In the genomic region with DNA sequence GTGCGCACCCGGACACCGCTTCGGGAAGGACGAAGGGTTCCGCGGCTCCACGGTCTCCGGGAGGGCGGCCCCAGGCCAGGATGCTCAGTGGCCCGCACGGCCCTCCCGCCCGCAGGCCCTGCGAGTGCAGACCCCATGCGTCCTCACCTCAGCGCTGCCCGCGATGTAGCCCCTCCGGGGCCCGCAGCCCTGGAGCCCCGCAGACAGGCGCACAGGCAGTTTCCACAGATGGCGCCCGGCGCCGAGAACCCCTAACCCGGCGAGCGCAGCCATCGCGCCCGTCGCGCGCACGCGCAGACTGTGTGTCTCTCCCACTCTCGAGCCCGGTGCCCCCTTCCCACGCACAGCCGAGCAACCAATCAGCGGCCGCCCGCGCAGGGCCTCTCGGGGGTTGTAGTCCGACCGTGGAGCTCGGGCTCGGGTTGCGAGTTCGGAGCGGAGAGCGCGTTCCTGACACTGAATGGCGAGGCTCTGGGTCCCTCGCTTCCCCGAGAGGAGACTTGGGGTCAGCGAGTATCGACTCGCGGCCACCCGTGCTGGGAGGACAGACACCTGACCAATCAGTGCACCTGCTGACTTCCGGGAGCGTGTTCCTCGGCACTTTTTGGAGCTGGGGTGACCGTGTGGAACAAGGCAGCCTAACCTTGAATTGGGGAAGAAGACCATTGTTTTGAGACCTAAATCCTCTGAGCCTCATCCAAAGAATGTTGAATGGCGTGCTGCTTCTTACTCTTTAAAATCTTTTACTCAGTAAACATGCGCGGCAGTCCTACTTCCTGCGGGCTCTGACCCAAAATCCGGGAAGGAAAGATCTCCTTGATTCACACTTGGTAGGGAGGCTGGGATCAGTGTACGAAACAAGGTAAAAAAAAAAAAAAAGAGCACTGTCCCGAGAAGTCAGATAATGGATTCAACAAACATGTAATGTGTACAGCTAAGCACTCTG, we compare ENCODE assay signal across 1 mouse cellular context.
TF ChIP-seq lines count a peak whose summit lies in the region.

Hdhd5 (minus strand) TSS at position 300 of the 946 bp plus-strand sequence.

TF ChIP-seq in CH12.LX, 34 proteins besides CTCF, POLR2A, EP300 and RAD21 (continued from another document):
- TF ChIP-seq ZKSCAN1 (IDR thresholded peaks at IDR 0.05; ENCODE audit: borderline replicate concordance, low read depth, low read length) (no peak), MAFK (IDR thresholded peaks at IDR 0.05; ENCODE audit: insufficient replicate concordance, low read length) (no peak), CHD2 (IDR thresholded peaks at IDR 0.05; ENCODE audit: low read length) (no peak; the same call in 1 of the 2 replicates), MXI1 (IDR thresholded peaks at IDR 0.05; ENCODE audit: low read depth, low read length) (peak; percentile 70), ETS1 (conservative IDR thresholded peaks at IDR 0.05; ENCODE audit: low read depth, low read length) (no peak), KAT2A (IDR thresholded peaks at IDR 0.05; ENCODE audit: insufficient replicate concordance, low read length) (peak; percentile 72; the same call in 1 of the 2 replicates), UBTF (IDR thresholded peaks at IDR 0.05; ENCODE audit: low read depth, low read length) (peak; percentile 64; the same call in 1 of the 2 replicates), E2F4 (IDR thresholded peaks at IDR 0.05; ENCODE audit: insufficient replicate concordance, low read depth, low read length) (no peak), GABPA (IDR thresholded peaks at IDR 0.05; ENCODE audit: insufficient replicate concordance, low read depth, low read length) (no peak), MEF2A (IDR thresholded peaks at IDR 0.05; ENCODE audit: borderline replicate concordance, low read depth, low read length) (peak; percentile 30; the same call in 1 of the 2 replicates), ZNF384 (IDR thresholded peaks at IDR 0.05; ENCODE audit: low read depth, low read length) (no peak), NELFE (IDR thresholded peaks at IDR 0.05; ENCODE audit: low read depth, low read length) (peak; percentile 82), ZC3H11A (IDR thresholded peaks at IDR 0.05; ENCODE audit: low read depth, low read length) (no peak), RCOR1 (conservative IDR thresholded peaks at IDR 0.05; ENCODE audit: low read depth, low read length) (no peak), SMC3 (IDR thresholded peaks at IDR 0.05; ENCODE audit: low read depth, low read length) (no peak), NRF1 (IDR thresholded peaks at IDR 0.05; ENCODE audit: low read depth, low read length) (peak; percentile 92), TBP (conservative IDR thresholded peaks at IDR 0.05; ENCODE audit: low read depth, low read length) (no peak), TCF12 (IDR thresholded peaks at IDR 0.05; ENCODE audit: low read depth, low read length) (peak; percentile 76; the same call in 1 of the 2 replicates), USF1 (IDR thresholded peaks at IDR 0.05; ENCODE audit: low read depth, low read length) (no peak), MAZ (IDR thresholded peaks at IDR 0.05; ENCODE audit: low read depth, low read length) (peak; percentile 82; the same call in 1 of the 2 replicates), JUND (conservative IDR thresholded peaks at IDR 0.05; ENCODE audit: low read depth, low read length) (no peak), CHD1 (IDR thresholded peaks at IDR 0.05; ENCODE audit: low read depth, low read length) (no peak; the same call in 1 of the 2 replicates), MYC (IDR thresholded peaks at IDR 0.05; ENCODE audit: low read depth, low read length) (0 out of 2 replicates have a peak, but pooled peaks have one; percentile 15), POLR2AphosphoS2 (IDR thresholded peaks at IDR 0.05; ENCODE audit: low read depth, low read length) (peak; percentile 30; the same call in 1 of the 2 replicates), IRF4 (IDR thresholded peaks at IDR 0.05; ENCODE audit: low read depth, low read length) (0 out of 2 replicates have a peak, but pooled peaks have one; percentile 8), USF2 (conservative IDR thresholded peaks at IDR 0.05; ENCODE audit: low read depth, low read length) (no peak), ZMIZ1 (IDR thresholded peaks at IDR 0.05; ENCODE audit: low read depth, low read length) (0 out of 2 replicates have a peak, but pooled peaks have one; percentile 60), PAX5 (IDR thresholded peaks at IDR 0.05; ENCODE audit: low read length) (no peak), BHLHE40 (IDR thresholded peaks at IDR 0.05; ENCODE audit: low read depth, low read length) (0 out of 2 replicates have a peak, but pooled peaks have one; percentile 29), JUN (IDR thresholded peaks at IDR 0.05; ENCODE audit: insufficient read depth, low read depth, low read length) (no peak), SIN3A (IDR thresholded peaks at IDR 0.05; ENCODE audit: low read length) (peak; percentile 25; the same call in 1 of the 2 replicates), ELF1 (IDR thresholded peaks at IDR 0.05; ENCODE audit: low read depth, low read length) (peak; percentile 76), HCFC1 (IDR thresholded peaks at IDR 0.05; ENCODE audit: low read depth, low read length) (peak; percentile 94)
TF ChIP-seq in CH12.LX: peak in this region for 17.
